ENCODE assay signal across 12 mouse cellular contexts in the genomic region with DNA sequence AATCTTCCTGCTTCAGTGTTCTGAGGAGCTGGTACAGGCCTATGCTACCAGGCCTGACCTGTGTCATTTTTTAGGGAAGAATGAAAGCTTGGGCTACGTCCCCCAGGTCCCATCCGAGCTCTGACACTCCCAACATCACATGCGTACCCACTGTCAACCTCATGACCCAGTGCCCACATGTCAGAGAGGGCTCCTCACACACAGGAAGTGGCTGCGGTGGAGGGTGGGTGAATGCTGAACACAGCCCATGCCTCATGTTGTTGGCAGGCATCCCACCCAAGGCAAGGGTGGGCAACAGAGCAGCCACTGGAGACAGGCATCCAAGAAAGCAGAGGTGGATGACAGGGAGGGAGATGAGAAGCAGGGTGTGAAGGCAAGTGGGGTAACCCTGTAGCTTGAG. TPM values are rescaled to one million over a fixed set of nuclear protein-coding genes. Genes with fewer than 3 reads are reported as not detected.
DNase-seq lines count a peak whose midpoint lies in the region; ATAC-seq lines count a peak whose summit lies in the region.
"Had no signal": no experiment of that assay in that cellular context is flagged by ENCODE, and none has a peak within 500 bp of the region (broad histone marks: within the 10 kb centered on the region; RNA-seq: fewer than 3 reads in every experiment).

No protein-coding gene starts in this region.

- peak; percentile 41 for DNase-seq in forebrain, embryonic 11.5 days (ENCODE audit: low spot score)
- DNase-seq in forebrain, embryonic 14.5 days (ENCODE audit: low spot score), result no peak
- peak; percentile 88 for DNase-seq in thymus, postnatal 14 days
- DNase-seq in adrenal gland, adult (ENCODE audit: inconsistent age in 2 of 2, low spot score in 1 of 2), result no peak
- DNase-seq in urinary bladder, adult 18-20 months (ENCODE audit: low spot score in 2 of 2), result no peak
- no peak for DNase-seq in retina, embryonic 14.5 days (ENCODE audit: low spot score)
- DNase-seq: layer of hippocampus, adult 9-11 months; midbrain, embryonic 14.5 days had no signal

- 0 out of 2 replicates have a peak, but pooled peaks cover 4% of the 10 kb centered on the region for H3K4me1 ChIP-seq in forebrain, embryonic 11.5 days (replicated peaks; ENCODE audit: control insufficient read depth, insufficient read depth, low read length)
- H3K4me1 ChIP-seq in forebrain, embryonic 14.5 days (ENCODE audit: control insufficient read depth, insufficient read depth, low read length), result 0 out of 2 replicates have a peak, but pooled peaks cover 4% of the 10 kb centered on the region

- H3K9ac ChIP-seq in forebrain, embryonic 11.5 days (ENCODE audit: low read length), result no peak overlapping the region
- no peak overlapping the region for H3K9ac ChIP-seq in forebrain, embryonic 14.5 days (ENCODE audit: low read length)
- H3K9ac ChIP-seq: heart, embryonic 13.5 days had no signal

- WGBS in forebrain, embryonic 11.5 days, result 93% methylated on average over 4 of the region's 4 CpGs
- WGBS in forebrain, embryonic 14.5 days, result 93% methylated on average over 4 of the region's 4 CpGs

- H3K9me3 ChIP-seq in forebrain, embryonic 11.5 days (ENCODE audit: control insufficient read depth, low read length), result no peaks in the 10 kb centered on the region; the same call in 1 of the 2 replicates
- H3K9me3 ChIP-seq in forebrain, embryonic 14.5 days (replicated peaks; ENCODE audit: control insufficient read depth, low read length), result no peaks in the 10 kb centered on the region
- H3K9me3 ChIP-seq: heart, embryonic 13.5 days had no signal

- H3K27ac ChIP-seq in forebrain, embryonic 11.5 days (ENCODE audit: low read depth, low read length), result no peak overlapping the region
- no peak overlapping the region for H3K27ac ChIP-seq in forebrain, embryonic 14.5 days (ENCODE audit: low read depth, low read length)

- H3K36me3 ChIP-seq in forebrain, embryonic 11.5 days (ENCODE audit: control insufficient read depth, insufficient read depth, low read length), result no peaks in the 10 kb centered on the region
- H3K36me3 ChIP-seq in forebrain, embryonic 14.5 days (ENCODE audit: control insufficient read depth, insufficient read depth, low read length), result no peaks in the 10 kb centered on the region

- ATAC-seq in forebrain, embryonic 11.5 days (replicated peaks; ENCODE audit: low FRiP score), result no peak
- ATAC-seq in forebrain, embryonic 14.5 days, result no peak
- ATAC-seq in granulocyte monocyte progenitor cell, adult 5-6 weeks (replicated peaks; ENCODE audit: poor library complexity, severe bottlenecking), result peak; percentile 21
- ATAC-seq in megakaryocyte progenitor cell, adult 5-6 weeks (replicated peaks; ENCODE audit: poor library complexity), result peak; percentile 17
- ATAC-seq: hindbrain, embryonic 16.5 days had no signal

- no peak overlapping the region for H3K4me3 ChIP-seq in forebrain, embryonic 11.5 days (ENCODE audit: low read depth, low read length)
- H3K4me3 ChIP-seq in forebrain, embryonic 14.5 days (ENCODE audit: low read depth, low read length), result no peak overlapping the region
- H3K4me3 ChIP-seq: heart, embryonic 13.5 days had no signal

- H3K4me2 ChIP-seq in forebrain, embryonic 11.5 days (ENCODE audit: low read depth, low read length, severe bottlenecking), result no peak overlapping the region
- no peak overlapping the region for H3K4me2 ChIP-seq in forebrain, embryonic 14.5 days (ENCODE audit: low read length)

- peaks cover 20% of the 10 kb centered on the region for H3K27me3 ChIP-seq in forebrain, embryonic 11.5 days (ENCODE audit: control insufficient read depth, insufficient read depth, low read length)
- peaks cover 18% of the 10 kb centered on the region; the same call in 1 of the 2 replicates for H3K27me3 ChIP-seq in forebrain, embryonic 14.5 days (replicated peaks; ENCODE audit: control insufficient read depth, insufficient read depth, low read length)
- H3K27me3 ChIP-seq: heart, embryonic 13.5 days had no signal

RNA-seq across cellular contexts. Expression of a gene that starts 4.4 kb away (rescaled TPM):
- polyA plus RNA-seq in forebrain, embryonic 11.5 days (2014; fragmentation: Nextera tagmentation; extraction: Ambion mirVana), result 12.2 and 12.6 TPM in 2 replicates
- 9.3 and 12.4 TPM in 2 replicates for polyA plus RNA-seq in forebrain, embryonic 14.5 days (2014; fragmentation: Nextera tagmentation; extraction: Ambion mirVana)
- 21.4 and 25.7 TPM in 2 replicates for total RNA-seq in granulocyte monocyte progenitor cell, adult 5-6 weeks (2014; fragmentation: Nextera tagmentation)
- total RNA-seq in granulocyte monocyte progenitor cell, adult 5-6 weeks (2017), result 21.7 and 27.2 TPM in 2 replicates
- total RNA-seq in megakaryocyte progenitor cell, adult 5-6 weeks (2015), result 27.1 and 29.1 TPM in 2 replicates
- 19.8 and 30.2 TPM in 2 replicates for total RNA-seq in megakaryocyte progenitor cell, adult 5-6 weeks (2017)

RNA-seq across cellular contexts. Expression of a gene that starts 21.7 kb away (rescaled TPM):
- 251 and 267 TPM in 2 replicates for polyA plus RNA-seq in forebrain, embryonic 11.5 days (2014; fragmentation: Nextera tagmentation; extraction: Ambion mirVana)
- polyA plus RNA-seq in forebrain, embryonic 14.5 days (2014; fragmentation: Nextera tagmentation; extraction: Ambion mirVana), result 120 and 133 TPM in 2 replicates
- 115 and 123 TPM in 2 replicates for total RNA-seq in granulocyte monocyte progenitor cell, adult 5-6 weeks (2014; fragmentation: Nextera tagmentation)
- 123 and 124 TPM in 2 replicates for total RNA-seq in granulocyte monocyte progenitor cell, adult 5-6 weeks (2017)
- total RNA-seq in megakaryocyte progenitor cell, adult 5-6 weeks (2015), result 119 and 139 TPM in 2 replicates
- total RNA-seq in megakaryocyte progenitor cell, adult 5-6 weeks (2017), result 121 and 131 TPM in 2 replicates

RNA-seq across cellular contexts. Expression of a gene that starts 37.7 kb away (rescaled TPM):
- polyA plus RNA-seq in forebrain, embryonic 11.5 days (2014; fragmentation: Nextera tagmentation; extraction: Ambion mirVana), result 28.3 and 31.6 TPM in 2 replicates
- 20.9 and 21.9 TPM in 2 replicates for polyA plus RNA-seq in forebrain, embryonic 14.5 days (2014; fragmentation: Nextera tagmentation; extraction: Ambion mirVana)
- total RNA-seq in granulocyte monocyte progenitor cell, adult 5-6 weeks (2014; fragmentation: Nextera tagmentation), result 40.0 and 66.0 TPM in 2 replicates
- total RNA-seq in granulocyte monocyte progenitor cell, adult 5-6 weeks (2017), result 54.5 and 65.6 TPM in 2 replicates
- 31.5 and 31.6 TPM in 2 replicates for total RNA-seq in megakaryocyte progenitor cell, adult 5-6 weeks (2015)
- 62.5 and 78.8 TPM in 2 replicates for total RNA-seq in megakaryocyte progenitor cell, adult 5-6 weeks (2017)

Comparison
In these comparisons a context has a peak if more than half of its experiments do, and no peak if none do; other contexts are left out.
1. DNase-seq: peak in forebrain, embryonic 11.5 days (single experiment) and thymus, postnatal 14 days (single experiment); none in forebrain, embryonic 14.5 days (single experiment), adrenal gland, adult (0 of 2), urinary bladder, adult 18-20 months (0 of 2) and retina, embryonic 14.5 days (single experiment).
2. ATAC-seq: peak in granulocyte monocyte progenitor cell, adult 5-6 weeks (single experiment) and megakaryocyte progenitor cell, adult 5-6 weeks (single experiment); none in forebrain, embryonic 11.5 days (single experiment) and forebrain, embryonic 14.5 days (single experiment).